26 mouse cellular contexts compared by ENCODE assay signal in the genomic region with DNA sequence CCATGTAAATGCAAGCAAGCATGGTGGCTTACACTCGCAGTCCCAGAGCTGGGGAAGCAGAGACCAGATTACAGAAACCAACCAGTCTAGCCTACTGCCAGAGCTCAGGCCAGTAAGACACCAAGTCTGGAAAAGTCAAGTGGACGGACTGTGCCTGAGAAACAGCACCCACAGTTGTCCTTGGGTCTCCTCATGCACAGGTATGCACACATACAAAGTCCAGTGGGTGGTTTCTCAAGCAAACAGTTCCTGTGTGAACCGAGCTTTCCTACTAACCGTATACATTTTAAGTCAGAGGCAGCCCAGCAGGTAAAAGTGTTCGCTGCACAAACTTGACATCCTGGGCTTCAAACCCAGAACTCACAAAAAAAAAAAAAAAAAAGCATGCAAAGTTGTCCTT.
"Had no signal": no experiment of that assay in that cellular context is flagged by ENCODE, and none has a peak within 500 bp of the region (broad histone marks: within the 10 kb centered on the region; RNA-seq: fewer than 3 reads in every experiment).

No protein-coding gene starts in this region.

- H3K27me3 ChIP-seq: heart, embryonic 13.5 days; heart, embryonic 15.5 days; intestine, embryonic 15.5 days; limb, embryonic 13.5 days; limb, embryonic 15.5 days had no signal

- H3K27ac ChIP-seq: gastrocnemius, adult 2 months; heart, adult 2 months; heart, embryonic 13.5 days; heart, embryonic 15.5 days; hindbrain, embryonic 10.5 days; hindbrain, embryonic 12.5 days; hindbrain, embryonic 14.5 days; intestine, embryonic 15.5 days; layer of hippocampus, adult 2 months; left cerebral cortex, adult 2 months; limb, embryonic 13.5 days; limb, embryonic 15.5 days had no signal

- H3K4me3 ChIP-seq: gastrocnemius, adult 2 months; heart, adult 2 months; heart, embryonic 13.5 days; heart, embryonic 15.5 days; hindbrain, embryonic 10.5 days; hindbrain, embryonic 12.5 days; intestine, embryonic 15.5 days; layer of hippocampus, adult 2 months; left cerebral cortex, adult 2 months; limb, embryonic 13.5 days; limb, embryonic 15.5 days had no signal

- H3K9me3 ChIP-seq: heart, embryonic 13.5 days; heart, embryonic 15.5 days; hindbrain, embryonic 10.5 days; hindbrain, embryonic 12.5 days; intestine, embryonic 15.5 days; limb, embryonic 13.5 days; limb, embryonic 15.5 days had no signal

- DNase-seq: gastrocnemius, adult 2 months; gastrocnemius, postnatal 10 days; gastrocnemius, postnatal 25 days; heart, adult 2 months; heart, postnatal 14 days; heart, postnatal 4 days; kidney, adult 18-20 months; kidney, adult 8-10 months; kidney, postnatal 10 days; kidney, postnatal 25 days; kidney, postnatal 4 days; left cerebral cortex, postnatal 4 days had no signal

- H3K9ac ChIP-seq: heart, embryonic 13.5 days; heart, embryonic 15.5 days; hindbrain, embryonic 12.5 days; hindbrain, embryonic 14.5 days; intestine, embryonic 15.5 days; limb, embryonic 13.5 days; limb, embryonic 15.5 days had no signal

- H3K4me2 ChIP-seq: heart, embryonic 11.5 days; heart, embryonic 13.5 days; heart, embryonic 15.5 days; hindbrain, embryonic 12.5 days; hindbrain, embryonic 14.5 days; intestine, embryonic 15.5 days; limb, embryonic 13.5 days; limb, embryonic 15.5 days had no signal

- ATAC-seq: hindbrain, embryonic 16.5 days; inflammation-experienced regulatory T-cells, adult 6 months; intestine, embryonic 15.5 days; intestine, postnatal 0 days had no signal

- H3K4me1 ChIP-seq: hindbrain, embryonic 10.5 days; hindbrain, embryonic 12.5 days; intestine, embryonic 15.5 days; limb, embryonic 13.5 days; limb, embryonic 15.5 days had no signal
